Mouse (Mus musculus) adrenal gland, adult 18-20 months (tissue): ENCODE measurements around the gene Plppr3. TPM values are rescaled to one million over a fixed set of nuclear protein-coding genes. Genes with fewer than 3 reads are reported as not detected.

Experiments used
- DNase-seq, 2 experiments: peaks; one replicate each; pipeline ENCODE4 v3.0.0; 2021 to 2022; ENCODE audit warnings: low spot score in 2 of 2
- total RNA-seq, 2 experiments: library from RNA; stranded (reverse); gene quantifications; 1 replicate in 1 of 2; 2 replicates in 1 of 2; pipeline ENCODE4 v1.2.3; 2021

Plppr3 gene
- total RNA-seq, 2 experiments from 2014 or later, result 1.4 to 2.8 TPM

GRCm38 (mm10) chr10:79853860-79854795 is 20.3 kb downstream of the Plppr3 start, which contains the start of gene Ptbp1:
Gene Ptbp1, plus strand, starts transcription at chr10:79854427.
- DNase-seq, result peak; percentile 97

- peak; percentile 93 to 94 for DNase-seq
Observed at GRCm38 (mm10) chr10:79853392-79853791, 21.0 kb downstream of the Plppr3 start.

- DNase-seq, result peak in 1 of 2 experiments; percentile 26
Observed at GRCm38 (mm10) chr10:79852827-79853226, 21.6 kb downstream of the Plppr3 start.

GRCm38 (mm10) chr10:79852107-79852789 is 22.2 kb downstream of the Plppr3 start:
- DNase-seq, result peak in 1 of 2 experiments; percentile 29

GRCm38 (mm10) chr10:79851653-79852052 is 22.8 kb downstream of the Plppr3 start:
- no peak for DNase-seq

DNA sequence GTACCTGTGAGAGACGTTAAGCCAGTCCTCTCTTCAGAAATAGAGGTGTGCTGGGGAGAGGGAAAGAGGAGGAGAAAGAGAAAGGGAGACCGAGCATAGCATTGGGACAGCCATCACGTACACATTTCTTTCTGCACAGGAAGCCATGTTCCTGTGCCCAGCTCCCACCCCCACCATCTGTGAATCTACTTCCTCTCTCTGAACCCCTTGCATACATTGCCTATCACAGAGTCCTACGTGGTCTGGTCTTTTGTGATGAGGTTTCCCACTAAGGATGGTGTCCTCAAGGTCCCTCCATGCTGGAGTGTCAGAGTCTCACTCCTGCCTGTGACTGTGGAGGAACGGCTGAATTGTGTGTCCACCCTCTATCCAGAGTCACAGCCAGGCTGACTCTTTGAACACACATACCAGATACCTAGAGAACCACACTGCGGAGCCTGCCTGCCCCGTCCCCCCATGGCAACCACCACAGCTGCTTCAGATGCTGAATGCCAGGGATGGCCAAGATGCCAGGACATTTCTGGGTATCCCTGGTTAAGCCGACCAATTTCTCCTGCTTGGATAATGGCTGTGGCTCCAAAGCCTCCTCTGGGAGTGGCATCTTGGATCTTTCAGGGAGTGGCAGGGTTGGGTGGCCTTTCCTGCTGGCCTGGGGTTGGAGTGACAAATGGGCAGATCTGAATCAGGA is 24.3 kb downstream of the Plppr3 start:
- no peak for DNase-seq

- DNase-seq, result no peak
Observed at GRCm38 (mm10) chr10:79846553-79846952, 27.9 kb downstream of the Plppr3 start.

DNA sequence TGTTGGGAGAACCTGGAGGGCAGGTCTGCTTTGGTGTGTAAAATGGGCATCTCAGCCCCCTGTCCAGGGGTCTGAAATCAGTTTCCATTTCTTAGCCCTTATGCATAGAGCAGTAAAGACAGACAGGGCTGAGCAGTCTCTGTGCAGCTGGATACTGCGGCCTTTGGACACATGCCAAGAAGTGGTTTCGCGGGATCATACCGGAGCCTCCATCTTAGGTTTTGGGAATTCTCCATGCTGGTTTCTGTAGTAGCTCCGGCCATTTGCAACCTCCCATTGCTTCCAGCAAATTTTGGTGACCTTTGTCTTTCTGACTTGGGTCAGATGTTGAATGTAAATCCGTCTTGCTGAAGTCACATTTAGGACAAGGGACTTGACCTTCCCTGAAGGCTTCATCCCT is 31.0 kb downstream of the Plppr3 start:
- DNase-seq, result no peak

DNA sequence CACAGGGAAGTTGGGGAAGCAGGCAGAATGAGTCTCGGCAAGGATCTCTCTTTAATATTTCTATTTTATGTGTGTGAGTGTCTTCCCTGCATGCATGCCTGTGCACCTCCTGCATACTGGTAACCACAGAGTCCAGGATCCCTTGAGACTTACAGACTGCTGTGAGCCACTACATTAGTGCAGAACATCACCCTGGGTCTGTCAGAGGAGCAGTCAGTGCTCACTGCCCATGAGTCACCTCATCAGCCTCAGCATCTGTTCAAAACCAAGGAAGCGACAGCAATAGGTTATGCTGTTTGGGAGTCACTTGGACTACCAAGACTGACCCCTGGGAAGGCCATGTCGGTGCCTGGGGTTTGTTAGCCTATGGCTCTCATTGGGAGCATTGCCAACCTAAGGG is 32.1 kb downstream of the Plppr3 start:
- no peak for DNase-seq

DNA sequence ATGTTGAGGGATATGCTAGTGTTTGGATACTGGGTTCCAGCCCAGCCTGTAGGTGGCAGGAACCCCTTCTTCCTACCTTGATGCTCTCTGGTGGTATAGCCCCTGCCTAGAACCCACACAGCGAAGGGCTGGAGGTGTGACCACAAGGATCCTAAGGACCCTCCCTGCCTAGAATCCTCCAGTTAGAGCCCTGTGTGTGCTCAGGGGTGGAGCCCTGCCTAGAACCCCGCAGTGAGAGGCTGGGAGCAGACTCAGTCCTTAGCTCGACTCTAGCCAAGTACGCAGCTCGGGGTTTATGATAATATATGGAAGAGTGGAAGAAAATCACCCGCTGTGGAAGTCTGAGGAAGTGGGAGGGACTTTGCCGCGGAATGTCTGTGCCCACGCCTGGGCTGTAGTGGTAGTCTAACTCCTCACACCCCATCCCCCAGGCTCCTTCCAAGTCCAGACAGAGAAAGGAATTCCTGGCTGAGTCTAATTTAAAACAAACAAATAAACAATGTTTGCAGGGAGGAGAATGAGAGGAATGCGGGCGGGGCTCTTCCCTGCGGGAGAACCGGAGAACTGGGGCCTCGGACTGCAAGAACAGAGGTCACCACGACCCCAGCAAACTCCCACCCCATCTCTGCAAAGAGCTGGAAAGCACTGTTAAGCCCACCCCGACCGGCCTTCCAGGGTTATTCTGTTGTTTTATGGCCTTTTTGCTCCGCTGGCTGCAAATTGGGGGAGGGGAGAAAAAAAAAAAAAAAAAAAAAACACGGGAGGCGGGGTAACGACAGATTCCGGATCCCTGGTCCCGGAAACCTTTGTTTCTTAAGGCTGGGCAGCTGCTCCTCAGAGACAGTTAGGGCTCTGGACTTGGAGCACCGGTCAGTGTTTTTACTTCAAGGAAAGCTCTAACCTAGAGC is 33.5 kb downstream of the Plppr3 start:
- DNase-seq, result no peak

GRCm38 (mm10) chr10:79840091-79840490 is 34.3 kb downstream of the Plppr3 start:
- no peak for DNase-seq

GRCm38 (mm10) chr10:79838151-79838550 is 36.3 kb downstream of the Plppr3 start:
- DNase-seq, result no peak

DNA sequence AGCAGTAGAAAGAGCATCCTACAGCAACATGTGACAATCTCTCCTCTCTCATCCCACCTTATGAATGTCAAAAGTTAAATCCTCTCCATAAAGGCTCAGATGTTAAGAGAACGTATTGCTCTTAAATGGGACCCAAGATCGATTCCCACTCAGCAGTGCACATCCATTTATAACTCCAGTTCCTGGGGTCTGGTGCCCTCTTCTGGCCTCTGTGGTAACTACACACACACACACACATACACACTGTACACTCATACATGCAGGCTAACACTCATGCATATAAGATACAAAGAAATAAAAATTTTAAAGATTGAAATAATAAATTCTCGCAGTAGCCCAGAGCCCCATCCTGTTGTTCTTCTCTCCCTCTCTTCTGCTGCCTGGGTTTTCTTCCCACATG is 37.5 kb downstream of the Plppr3 start:
- DNase-seq, result no peak

DNA sequence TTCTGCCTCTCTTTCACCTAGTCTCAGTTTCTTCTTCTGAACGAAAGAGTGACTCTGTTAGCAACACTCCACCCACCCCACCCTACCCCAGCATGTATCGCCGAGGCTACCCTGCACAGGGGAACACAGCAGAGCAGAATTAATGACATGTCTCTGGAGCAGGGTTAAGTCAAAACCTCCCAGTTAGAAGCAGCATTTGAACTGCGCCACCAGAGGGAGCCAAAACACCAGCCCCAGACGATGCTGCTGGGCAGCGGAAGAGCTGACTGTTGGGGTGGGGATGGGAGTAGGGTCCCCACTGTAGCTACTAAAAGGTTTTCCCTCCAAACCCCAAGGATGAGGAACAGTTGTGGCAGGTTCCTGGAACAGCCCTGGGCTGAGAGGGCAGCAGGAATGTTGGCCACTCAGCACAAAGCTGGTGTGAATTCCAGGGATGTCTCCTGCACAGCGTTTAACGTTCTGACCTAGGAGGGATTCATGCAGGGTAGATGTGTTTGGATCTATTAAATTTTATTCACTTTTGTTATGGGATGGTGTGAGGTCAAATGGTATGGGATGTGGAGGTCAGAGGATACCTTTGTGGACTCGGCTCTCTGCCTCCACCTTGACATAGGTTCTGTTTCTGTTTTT is 39.5 kb downstream of the Plppr3 start:
- DNase-seq, result peak; percentile 82 to 85

DNA sequence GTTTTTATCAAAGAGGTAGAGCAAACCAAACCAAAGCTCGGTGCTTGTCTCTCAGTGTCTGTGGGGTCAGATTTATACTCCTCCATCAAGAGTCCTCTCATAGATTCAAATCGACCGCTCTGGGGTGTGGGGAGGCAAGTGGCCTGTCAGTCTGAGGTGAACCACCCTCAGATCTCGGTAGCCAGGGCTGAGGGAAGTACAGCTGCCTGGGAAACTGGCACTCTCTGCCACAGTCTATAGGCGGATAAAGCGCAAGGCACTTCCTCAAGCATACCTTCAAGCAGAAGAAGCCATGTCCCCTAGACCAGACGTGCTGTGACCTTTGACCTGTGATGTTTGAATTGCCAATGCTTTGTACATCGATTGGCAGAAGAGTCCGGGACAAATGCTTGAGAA is 41.6 kb downstream of the Plppr3 start:
- no peak for DNase-seq

DNA sequence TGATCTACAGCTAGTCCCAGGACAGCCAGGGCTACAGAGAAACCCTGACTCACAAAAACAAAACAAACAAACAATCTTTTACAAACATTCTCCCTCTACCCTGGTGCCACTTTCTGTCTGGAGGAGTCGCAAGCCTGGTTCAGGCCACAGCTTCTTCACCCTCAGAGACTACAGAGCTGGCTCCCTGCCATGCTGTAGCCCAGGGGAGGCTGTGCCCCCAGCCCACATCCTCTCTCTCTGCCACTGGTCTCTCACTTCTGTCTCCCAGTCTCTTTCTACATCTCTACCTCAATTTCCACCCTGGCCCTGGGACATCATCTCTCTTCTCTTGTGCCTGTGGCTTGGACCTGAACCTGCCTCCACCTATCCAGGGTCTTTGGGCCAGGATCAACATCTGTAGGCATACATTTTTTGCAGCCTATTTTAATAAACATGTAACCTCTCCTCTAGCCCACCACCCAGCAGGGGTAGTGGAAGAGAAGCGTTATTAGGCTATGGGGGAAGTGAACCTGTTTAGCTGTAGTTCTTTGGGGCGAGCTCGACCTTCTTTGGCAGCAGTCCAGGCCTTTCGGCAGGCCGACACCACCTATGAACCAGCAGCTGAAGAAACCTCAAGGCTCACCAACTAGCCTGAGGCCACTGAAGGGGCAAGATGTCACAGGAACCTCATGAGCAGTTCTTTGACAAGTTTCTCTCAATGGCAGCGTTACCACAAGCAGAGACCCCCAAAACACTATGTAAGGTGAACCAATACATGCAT is 42.2 kb downstream of the Plppr3 start:
- no peak for DNase-seq

GRCm38 (mm10) chr10:79831583-79831982 is 42.9 kb downstream of the Plppr3 start:
- no peak for DNase-seq

DNA sequence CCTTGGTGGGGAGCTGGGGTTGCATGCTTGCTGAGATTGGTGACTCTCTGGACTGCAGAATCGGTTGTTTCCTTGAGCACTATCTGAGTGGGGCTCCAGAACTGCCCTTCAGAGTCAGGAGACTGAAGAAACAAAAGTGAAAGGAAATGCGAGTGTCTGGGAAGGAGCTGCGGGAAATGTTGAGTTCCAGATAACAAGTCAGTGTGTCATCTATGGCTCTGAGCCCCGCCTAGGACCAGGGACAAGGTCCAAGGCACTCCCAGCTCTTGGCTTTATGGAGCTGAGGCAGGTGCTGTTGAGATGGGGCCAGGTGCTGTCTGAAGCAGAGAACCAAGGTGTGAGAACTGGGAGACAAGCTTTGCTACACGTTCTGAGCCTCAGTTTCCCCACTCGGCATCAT is 50.0 kb downstream of the Plppr3 start:
- no peak for DNase-seq

GRCm38 (mm10) chr10:79823011-79823410 is 51.4 kb downstream of the Plppr3 start:
- no peak for DNase-seq
